Mouse (Mus musculus) kidney, postnatal 0 days (tissue): ENCODE measurements around the gene Mettl7a3. TPM values are rescaled to one million over a fixed set of nuclear protein-coding genes. Genes with fewer than 3 reads are reported as not detected.
"Not testable (repeated sequence)": the region's sequence is repeated elsewhere in the genome, so short reads cannot be mapped to it uniquely, and the experiment has no call there.

Experiments used
- ATAC-seq: fragments of 200-750 bp; cut with Nextera tagmentation; replicated peaks from 2 replicates; pipeline ENCODE4 v1.8.0; 2017; ENCODE audit warnings: low read depth, moderate number of reproducible peaks, moderate TSS enrichment, moderate library complexity; ENCODE audit not compliant: low FRiP score
- DNase-seq: peaks from one replicate; pipeline ENCODE4 v3.0.0-alpha.2; 2016; ENCODE audit warnings: low spot score
- H3K27ac ChIP-seq: fragments of 300-500 bp; sonication (generic); 2 replicates; pipeline ENCODE4 v1.5.1; 2014; ENCODE audit warnings: mild to moderate bottlenecking
- H3K27me3 ChIP-seq: fragments of 300-500 bp; sonication (generic); 2 replicates; pipeline ENCODE4 v1.6.1; 2014; ENCODE audit warnings: low read length, mixed read lengths; ENCODE audit not compliant: insufficient read depth
- H3K36me3 ChIP-seq: fragments of 300-500 bp; sonication (generic); 2 replicates; pipeline ENCODE4 v1.6.1; 2014; ENCODE audit warnings: low read length, mixed read lengths; ENCODE audit not compliant: insufficient read depth
- H3K4me1 ChIP-seq: fragments of 300-500 bp; sonication (generic); replicated peaks from 2 replicates; pipeline ENCODE4 v1.6.1; 2014; ENCODE audit warnings: antibody characterized with exemption, low read length, mixed read lengths; ENCODE audit not compliant: insufficient read depth
- H3K4me2 ChIP-seq: fragments of 300-500 bp; sonication (generic); 2 replicates; pipeline ENCODE4 v1.6.1; 2014; ENCODE audit warnings: mild to moderate bottlenecking, low read length, moderate library complexity, mixed read lengths
- H3K4me3 ChIP-seq: fragments of 300-500 bp; sonication (generic); replicated peaks from 2 replicates; pipeline ENCODE4 v1.5.1; 2014; ENCODE audit warnings: low read depth, low read length
- H3K9ac ChIP-seq: fragments of 300-500 bp; sonication (generic); 2 replicates; pipeline ENCODE4 v1.6.1; 2014; ENCODE audit warnings: low read depth, low read length
- H3K9me3 ChIP-seq: fragments of 300-500 bp; sonication (generic); replicated peaks from 2 replicates; pipeline ENCODE4 v1.6.1; 2016; ENCODE audit warnings: low read length, inconsistent platforms, mixed read lengths
- CTCF ChIP-seq: IDR thresholded peaks from 2 replicates; pipeline ENCODE4 v1.5.1; 2016; ENCODE audit warnings: antibody characterized with exemption, low read depth, mild to moderate bottlenecking, moderate library complexity
- WGBS: fragments of 180-500 bp; shearing (Covaris S2); extraction: QIAGEN DNeasy Blood & Tissue Kit; methylation state at CpG from one replicate; pipeline ENCODE4 v1.1.7; 2014; 5-methylcytosine and 5-hydroxymethylcytosine counted together
- polyA plus RNA-seq: library from polyadenylated mRNA; unstranded; fragments of >200 nt; fragmentation: Nextera tagmentation; extraction: Ambion mirVana; gene quantifications from 2 replicates; pipeline ENCODE4 v1.2.1, GENCODE M21; 2015

The Mettl7a3 gene
- polyA plus RNA-seq, 1 experiment from 2014 or later: 0.41 TPM

DNA sequence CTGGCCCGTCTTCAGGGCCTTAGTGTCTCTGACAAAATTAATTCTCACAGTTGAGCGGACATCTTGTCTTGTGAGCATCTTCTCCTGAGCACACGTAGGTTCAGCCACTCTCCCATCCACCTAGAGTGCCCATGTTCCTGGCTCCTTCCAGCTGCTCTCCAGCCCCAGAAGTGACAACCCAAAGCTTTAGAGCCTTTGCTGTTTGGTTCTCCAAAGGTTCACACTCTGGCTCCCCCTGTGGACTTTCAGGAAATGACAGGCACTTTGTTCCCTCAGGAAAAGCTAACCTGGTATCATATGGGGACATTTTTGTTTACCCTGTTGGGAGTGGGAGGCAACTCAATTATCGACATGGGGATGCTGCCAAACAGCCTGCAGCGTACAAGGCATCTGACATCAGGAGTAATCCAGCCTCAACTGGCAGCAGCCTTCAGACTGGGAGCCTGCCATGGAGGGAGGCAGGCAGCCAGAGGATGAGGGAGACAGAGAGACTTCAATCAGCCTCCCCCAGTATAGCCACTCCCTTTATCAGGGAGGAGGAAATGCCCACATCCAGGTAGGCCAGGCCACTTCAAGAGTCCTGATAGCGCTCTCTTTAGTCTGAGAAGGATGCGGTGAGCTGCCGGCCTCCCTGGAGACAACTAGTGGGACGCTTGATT, 43.2 kb downstream of the Mettl7a3 start:
- WGBS: 25% methylated on average over 3 of the region's 9 CpGs
- not testable (repeated sequence) for ATAC-seq

GRCm38 (mm10) chr15:100379658-100380057, 44.9 kb downstream of the Mettl7a3 start:
- WGBS: 85% methylated on average over 8 of the region's 8 CpGs
- Histone ChIP-seq H3K9ac (no peak overlapping the region), H3K9me3 (no peaks in the 10 kb centered on the region), H3K4me1 (no peaks in the 10 kb centered on the region), H3K36me3 (no peaks in the 10 kb centered on the region), H3K4me3 (no peak overlapping the region), H3K27me3 (no peaks in the 10 kb centered on the region), H3K4me2 (no peak overlapping the region), H3K27ac (no peak overlapping the region)
- TF ChIP-seq CTCF: no peak
- no peak for ATAC-seq
- no peak for DNase-seq

More for the DNA sequence above, 43.2 kb downstream of the Mettl7a3 start:
- not testable (repeated sequence) for H3K9ac ChIP-seq, H3K9me3 ChIP-seq, H3K27me3 ChIP-seq, H3K4me2 ChIP-seq, H3K27ac ChIP-seq, H3K36me3 ChIP-seq, H3K4me3 ChIP-seq, DNase-seq, H3K4me1 ChIP-seq
- peak; percentile 33; the same call in 1 of the 2 replicates for TF ChIP-seq CTCF

- no peak overlapping the region for H3K9ac ChIP-seq
- no peak overlapping the region for H3K4me3 ChIP-seq
- no peaks in the 10 kb centered on the region for H3K36me3 ChIP-seq
- no peak overlapping the region for H3K4me2 ChIP-seq
- no peaks in the 10 kb centered on the region for H3K9me3 ChIP-seq
- ATAC-seq (no peak), DNase-seq (no peak)
- WGBS: 58% methylated on average over 2 of the region's 2 CpGs
- no peaks in the 10 kb centered on the region for H3K27me3 ChIP-seq
- H3K27ac ChIP-seq: no peak overlapping the region
- no peak for TF ChIP-seq CTCF
- no peaks in the 10 kb centered on the region for H3K4me1 ChIP-seq
These were observed 45.4 kb downstream of the Mettl7a3 start for GRCm38 (mm10) chr15:100380104-100380503.

DNA sequence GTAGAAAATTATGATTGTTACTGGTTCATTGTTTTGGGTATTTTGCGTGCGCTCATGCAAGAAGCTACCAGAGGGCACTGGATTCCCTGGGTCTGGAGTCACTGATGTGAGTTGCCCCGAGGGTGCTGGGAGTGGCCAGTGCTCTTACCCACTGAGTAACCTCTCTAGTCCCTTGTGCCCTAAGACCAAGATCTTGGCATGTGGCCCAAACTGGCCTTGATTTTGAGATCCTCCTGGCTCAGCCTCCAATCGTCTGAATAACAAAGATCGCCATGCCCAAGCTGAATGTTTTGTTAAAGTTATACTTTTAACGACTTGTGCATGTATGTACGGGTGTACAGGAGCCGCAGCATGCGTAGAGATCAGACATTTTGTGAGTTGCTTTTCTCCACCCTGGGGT, 51.0 kb downstream of the Mettl7a3 start:
- Histone ChIP-seq H3K4me3 (no peak overlapping the region), H3K4me1 (no peaks in the 10 kb centered on the region), H3K9ac (no peak overlapping the region), H3K27me3 (no peaks in the 10 kb centered on the region), H3K4me2 (no peak overlapping the region), H3K36me3 (no peaks in the 10 kb centered on the region), H3K27ac (no peak overlapping the region), H3K9me3 (no peaks in the 10 kb centered on the region)
- DNase-seq (no peak), ATAC-seq (no peak)
- no peak for TF ChIP-seq CTCF
- 87% methylated on average over 9 of the region's 9 CpGs for WGBS

DNA sequence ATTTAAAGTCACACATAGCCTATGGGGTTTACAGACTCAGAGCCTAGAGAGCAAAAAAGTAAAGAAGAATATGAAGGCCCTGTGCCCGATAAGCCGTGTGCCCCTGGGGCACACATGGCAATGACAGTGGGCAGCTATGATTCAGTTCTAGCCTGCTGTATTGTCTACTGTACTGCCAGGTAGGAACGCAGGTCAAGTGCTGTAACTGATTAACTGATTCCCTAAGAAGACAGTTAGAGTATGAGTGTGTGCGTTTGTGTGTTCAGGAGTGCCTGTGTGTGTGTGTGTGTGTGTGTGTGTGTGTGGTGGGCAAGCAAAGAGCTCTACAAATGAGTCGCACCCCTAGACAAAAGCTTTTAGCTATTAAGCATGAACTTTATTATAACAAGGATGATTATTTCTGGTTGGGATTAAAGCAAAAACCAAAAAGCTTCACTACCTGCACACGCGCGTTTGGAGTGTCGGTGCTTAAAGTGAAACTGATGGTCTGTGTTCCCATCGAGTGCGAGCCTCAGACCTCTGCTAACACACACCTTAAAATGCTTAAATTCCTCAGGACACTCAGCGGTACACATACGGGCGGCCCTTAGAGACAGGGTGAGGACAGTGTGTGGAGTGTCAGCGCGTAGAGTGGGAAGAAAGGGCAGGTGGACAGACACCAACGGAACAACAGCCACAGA, 53.0 kb downstream of the Mettl7a3 start:
- WGBS: 84% methylated on average over 17 of the region's 17 CpGs
- Histone ChIP-seq H3K4me2 (no peak overlapping the region), H3K9me3 (no peaks in the 10 kb centered on the region), H3K9ac (no peak overlapping the region), H3K27ac (no peak overlapping the region), H3K4me3 (no peak overlapping the region), H3K36me3 (no peaks in the 10 kb centered on the region), H3K4me1 (no peaks in the 10 kb centered on the region), H3K27me3 (no peaks in the 10 kb centered on the region)
- TF ChIP-seq CTCF: no peak
- ATAC-seq (no peak), DNase-seq (no peak)

DNA sequence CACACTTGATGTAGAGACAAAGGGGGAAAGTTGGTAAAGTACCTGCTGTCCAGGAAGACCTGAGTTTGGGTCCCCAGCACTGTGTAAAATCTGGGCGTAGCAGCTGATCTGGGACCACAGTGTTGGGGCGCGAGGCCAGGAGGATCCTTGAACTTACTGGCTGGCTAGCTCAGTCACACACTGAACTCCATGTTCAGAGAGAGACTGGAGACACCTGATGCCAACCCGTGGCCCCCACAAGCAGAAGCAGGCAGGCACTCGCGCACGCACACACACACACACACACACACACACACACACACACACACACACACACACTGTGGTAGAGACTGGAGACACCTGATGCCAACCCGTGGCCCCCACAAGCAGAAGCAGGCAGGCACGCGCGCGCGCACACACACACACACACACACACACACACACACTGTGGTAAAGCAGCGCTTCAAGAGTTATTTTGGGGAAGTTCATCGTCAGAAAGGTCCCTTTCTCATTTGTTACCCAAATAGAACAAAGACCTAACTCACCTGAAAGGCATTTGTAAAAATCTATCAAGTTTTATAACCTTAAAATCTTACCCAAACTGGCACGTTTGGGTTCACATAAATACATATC, 53.6 kb downstream of the Mettl7a3 start:
- H3K27me3 ChIP-seq: no peaks in the 10 kb centered on the region
- DNase-seq (no peak), ATAC-seq (no peak)
- WGBS: 71% methylated on average over 13 of the region's 16 CpGs
- no peak for TF ChIP-seq CTCF
- no peak overlapping the region for H3K4me3 ChIP-seq
- no peaks in the 10 kb centered on the region for H3K36me3 ChIP-seq
- no peak overlapping the region for H3K9ac ChIP-seq
- no peak overlapping the region for H3K4me2 ChIP-seq
- no peaks in the 10 kb centered on the region for H3K4me1 ChIP-seq
- no peaks in the 10 kb centered on the region for H3K9me3 ChIP-seq
- H3K27ac ChIP-seq: no peak overlapping the region
